Mouse (Mus musculus): ENCODE measurements around the gene Agtr1a.

Gene Agtr1a

GRCm38 (mm10) chr13:30364097-30364625 is 27.9 kb downstream of the Agtr1a start:
- DNase-seq (ENCODE audit: low read depth, low spot score) = no peak

- DNase-seq (ENCODE audit: low read depth, low spot score) = no peak
These were observed 28.5 kb downstream of the Agtr1a start for GRCm38 (mm10) chr13:30364780-30365179.

GRCm38 (mm10) chr13:30365378-30365777 is 29.1 kb downstream of the Agtr1a start:
- DNase-seq (ENCODE audit: low read depth, low spot score) = no peak

GRCm38 (mm10) chr13:30368116-30368515 is 31.9 kb downstream of the Agtr1a start:
- DNase-seq (ENCODE audit: low read depth, low spot score) = no peak

GRCm38 (mm10) chr13:30368746-30369145 is 32.5 kb downstream of the Agtr1a start:
- DNase-seq (ENCODE audit: low read depth, low spot score) = no peak

- DNase-seq (ENCODE audit: low read depth, low spot score) = no peak
These were observed 42.6 kb downstream of the Agtr1a start for GRCm38 (mm10) chr13:30378868-30379267.

- no peak for DNase-seq (ENCODE audit: low read depth, low spot score)
These were observed 48.9 kb downstream of the Agtr1a start for GRCm38 (mm10) chr13:30385183-30385582.

- DNase-seq (ENCODE audit: low read depth, low spot score) = no peak
These were observed 57.9 kb downstream of the Agtr1a start for GRCm38 (mm10) chr13:30394123-30394522.

GRCm38 (mm10) chr13:30396431-30396830 is 60.2 kb downstream of the Agtr1a start:
- no peak for DNase-seq (ENCODE audit: low read depth, low spot score)

- DNase-seq (ENCODE audit: low read depth, low spot score) = no peak
These were observed 62.6 kb downstream of the Agtr1a start for GRCm38 (mm10) chr13:30398852-30399251.

- no peak for DNase-seq (ENCODE audit: low read depth, low spot score)
These were observed 64.4 kb downstream of the Agtr1a start for GRCm38 (mm10) chr13:30400621-30401020.

- no peak for DNase-seq (ENCODE audit: low read depth, low spot score)
These were observed 67.6 kb downstream of the Agtr1a start for GRCm38 (mm10) chr13:30403874-30404273.

GRCm38 (mm10) chr13:30418611-30419010 is 82.4 kb downstream of the Agtr1a start:
- DNase-seq (ENCODE audit: low read depth, low spot score) = no peak

- no peak for DNase-seq (ENCODE audit: low read depth, low spot score)
These were observed 90.8 kb downstream of the Agtr1a start for GRCm38 (mm10) chr13:30427008-30427407.

- DNase-seq (ENCODE audit: low read depth, low spot score) = no peak
These were observed 91.2 kb downstream of the Agtr1a start for GRCm38 (mm10) chr13:30427436-30427835.

All from c-Kit-negative CD71-positive TER-119-positive erythroid progenitor cells, embryonic 14.5 days (primary cell).